Mouse (Mus musculus) erythroblast, embryonic 14.5 days (primary cell): ENCODE results near the gene Tenm2.

Experiments used
- GATA1 ChIP-seq: IDR thresholded peaks from 2 replicates; pipeline ENCODE4 v1.6.1; 2012; ENCODE audit warnings: low read length, inconsistent platforms, mixed read lengths
- TAL1 ChIP-seq: IDR thresholded peaks from 3 replicates; pipeline ENCODE4 v1.6.1; 2012; ENCODE audit warnings: low read length, inconsistent platforms, mixed read lengths

DNA sequence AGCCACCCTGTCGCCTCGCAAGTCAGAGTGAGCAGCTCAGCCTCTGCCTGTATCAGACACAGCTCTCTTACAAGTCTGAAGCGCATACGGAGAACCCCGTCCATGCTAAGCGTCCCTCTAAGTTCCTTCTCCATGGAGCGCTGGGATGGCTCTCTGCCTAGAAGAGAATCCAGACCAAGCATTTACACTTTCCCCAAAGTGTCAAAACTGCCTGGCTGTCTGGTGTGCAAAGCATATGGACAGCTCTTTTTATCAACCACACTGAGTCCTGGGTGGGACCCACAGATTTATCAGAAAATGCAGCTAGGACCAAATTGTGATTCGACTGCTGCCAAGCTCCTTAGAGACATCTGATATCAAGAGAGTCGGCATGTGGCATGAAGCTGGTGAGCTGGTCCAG is 996.9 kb downstream of the Tenm2 start:
- TF ChIP-seq GATA1 = no peak
- TF ChIP-seq TAL1 = no peak
